Mouse (Mus musculus) testis, adult 2 months (tissue): Measurements from ENCODE around the gene Axdnd1.

Experiments used
- CTCF ChIP-seq: fragments of 200-500 bp; IDR thresholded peaks from 2 replicates; pipeline ENCODE4 v1.5.1; 2012; ENCODE audit warnings: low read depth, mild to moderate bottlenecking, inconsistent platforms, low read length, moderate library complexity; ENCODE audit not compliant: control insufficient read depth, insufficient read depth, insufficient replicate concordance
- POLR2A ChIP-seq: fragments of 200-500 bp; IDR thresholded peaks from 2 replicates; pipeline ENCODE4 v1.6.1; 2012; ENCODE audit warnings: low read depth, mild to moderate bottlenecking, inconsistent platforms, low read length, moderate library complexity; ENCODE audit not compliant: control insufficient read depth

GRCm38 (mm10) chr1:156468576-156468975 is 47.6 kb upstream of the Axdnd1 start:
- no peak for TF ChIP-seq CTCF
- no peak for TF ChIP-seq POLR2A
